Mouse (Mus musculus): ENCODE results near the gene Grid1. TPM values are rescaled to one million over a fixed set of nuclear protein-coding genes. Genes with fewer than 3 reads are reported as not detected.
A peak's percentile ranks its signal among the peaks of the same experiment; 100 is the strongest.

Gene Grid1
- under 1 TPM; 0.09 to 0.24 TPM for total RNA-seq (2021)

DNA sequence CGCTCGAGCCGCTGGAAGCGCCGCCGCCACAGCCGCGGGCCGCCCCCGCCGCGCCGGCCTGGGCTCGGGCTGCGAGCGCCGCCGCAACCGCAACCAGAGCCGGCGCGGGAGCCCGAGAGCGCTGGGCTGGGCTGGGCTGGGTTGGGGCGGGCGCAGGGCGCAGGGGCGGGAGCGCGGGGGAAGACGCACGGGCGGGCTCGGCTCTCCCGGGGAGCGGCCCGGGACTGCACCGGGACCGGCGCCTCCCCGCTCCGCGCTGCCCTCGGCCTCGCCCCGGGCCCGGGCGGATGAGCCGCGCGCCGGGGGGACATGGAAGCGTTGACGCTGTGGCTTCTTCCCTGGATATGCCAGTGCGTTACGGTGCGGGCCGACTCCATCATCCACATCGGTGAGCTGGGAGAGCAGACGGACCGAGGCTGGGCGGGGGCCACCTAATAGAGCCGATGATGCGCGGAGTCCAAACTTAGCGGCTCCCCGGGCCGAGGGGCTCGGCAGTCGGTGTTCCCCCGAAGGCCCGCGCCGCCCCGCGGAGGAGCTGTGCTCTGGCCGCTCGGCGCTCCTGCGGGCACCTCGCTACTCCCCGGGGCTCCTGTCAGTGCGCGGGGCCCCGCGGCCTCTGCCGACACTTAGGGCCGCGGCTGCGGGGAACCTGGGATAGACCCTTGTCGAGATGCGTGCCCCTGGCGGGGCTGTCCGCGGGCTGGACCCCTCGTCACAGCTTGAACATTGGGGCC, at the start of gene Grid1:
Grid1 (plus strand) TSS at position 190 of the 734 bp plus-strand sequence.
- peak; percentile 8 for DNase-seq

DNA sequence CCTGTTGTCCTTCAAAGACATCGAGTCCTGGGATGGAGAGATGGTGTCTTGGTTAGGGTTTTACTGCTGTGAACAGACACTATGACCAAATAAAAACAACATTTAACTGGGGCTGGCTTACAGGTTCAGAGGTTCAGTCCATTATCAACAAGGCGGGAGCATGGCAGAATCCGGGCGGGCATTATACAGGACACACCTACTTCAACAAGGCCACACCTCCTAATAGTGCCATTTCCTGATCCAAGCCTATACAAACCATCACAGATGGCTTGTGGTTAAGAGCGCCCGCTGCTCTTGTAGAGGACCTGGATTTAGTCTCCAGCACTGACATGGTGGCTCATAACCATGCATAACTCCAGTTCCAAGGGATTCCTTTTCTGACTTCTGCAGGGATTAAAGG, 49.4 kb upstream of the Grid1 start:
- no peak for DNase-seq

DNA sequence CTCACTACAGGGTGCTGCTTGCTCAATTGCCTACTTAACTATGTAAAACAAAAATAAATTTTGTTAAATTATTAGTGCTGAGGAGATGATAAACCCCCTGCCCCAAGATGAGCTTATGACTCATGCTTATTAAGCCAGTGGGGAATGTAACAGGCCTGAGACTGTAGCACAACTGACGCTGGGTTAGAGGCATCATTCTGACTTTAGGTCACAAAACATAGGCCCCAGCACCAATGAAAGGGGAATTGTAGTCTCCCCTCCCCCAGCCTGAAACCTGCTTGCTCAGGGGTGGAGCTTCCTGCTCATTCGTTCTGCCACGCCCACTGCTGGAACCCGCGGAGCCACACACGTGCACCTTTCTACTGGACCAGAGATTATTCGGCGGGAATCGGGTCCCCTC, 48.3 kb upstream of the Grid1 start:
- no peak for DNase-seq

DNA sequence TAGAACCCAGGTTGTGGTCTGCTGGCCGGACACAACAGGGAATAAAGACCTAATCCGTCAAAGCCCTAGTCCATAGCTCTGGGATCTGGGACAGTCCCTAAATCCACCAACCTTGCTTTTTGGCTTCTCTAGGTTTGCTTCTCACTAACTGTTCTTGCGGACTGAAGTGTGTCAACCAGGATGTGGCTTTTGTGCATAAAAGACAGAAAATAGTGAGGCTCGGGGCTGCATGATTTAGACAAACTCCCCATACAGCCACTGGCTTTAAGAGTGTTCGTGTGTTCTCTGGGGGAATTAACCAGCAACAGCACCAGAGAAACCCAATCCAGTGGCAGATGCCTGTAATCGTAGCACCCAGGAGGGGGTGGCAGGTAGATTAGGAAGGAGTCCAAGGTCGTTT, 47.8 kb upstream of the Grid1 start:
- DNase-seq: no peak

DNA sequence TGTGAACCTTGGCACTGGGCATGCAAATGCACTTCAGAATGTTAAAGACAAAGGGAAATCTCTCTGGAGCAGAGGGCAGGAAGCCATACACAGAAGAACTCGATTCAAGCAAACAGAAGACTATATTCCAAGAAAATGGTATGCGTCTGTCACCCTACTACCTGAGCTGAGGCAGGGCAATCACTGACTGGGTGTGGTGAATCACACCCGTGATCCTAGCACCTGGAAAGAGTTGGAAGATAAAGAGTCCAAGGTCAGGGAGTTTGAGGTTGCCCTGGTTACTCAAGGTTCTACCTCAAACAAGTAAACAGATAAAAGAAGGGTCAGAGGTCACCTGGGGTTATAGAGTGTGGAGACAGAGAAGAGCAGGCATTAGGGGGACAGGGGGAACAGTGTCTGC, 46.2 kb upstream of the Grid1 start:
- DNase-seq: no peak

DNA sequence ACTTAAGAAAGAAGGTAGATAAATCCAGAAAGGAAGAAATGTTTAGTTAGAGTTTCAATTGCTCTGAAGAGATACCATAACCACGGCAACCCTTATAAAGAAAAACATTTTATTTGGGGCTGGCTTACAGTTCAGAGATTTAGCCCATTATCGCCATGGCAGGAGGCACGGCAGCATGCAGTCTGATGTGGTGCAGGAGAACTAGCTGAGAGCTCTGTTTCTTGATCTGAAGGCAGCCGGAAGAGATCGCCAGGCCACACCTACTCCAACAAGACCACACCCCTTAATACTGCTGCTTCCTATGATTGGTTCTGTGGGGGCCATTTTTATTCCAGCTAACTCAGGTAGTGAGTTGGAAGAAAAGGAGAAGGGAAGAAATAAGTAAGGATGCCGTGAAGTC, 45.7 kb upstream of the Grid1 start:
- DNase-seq: no peak

DNA sequence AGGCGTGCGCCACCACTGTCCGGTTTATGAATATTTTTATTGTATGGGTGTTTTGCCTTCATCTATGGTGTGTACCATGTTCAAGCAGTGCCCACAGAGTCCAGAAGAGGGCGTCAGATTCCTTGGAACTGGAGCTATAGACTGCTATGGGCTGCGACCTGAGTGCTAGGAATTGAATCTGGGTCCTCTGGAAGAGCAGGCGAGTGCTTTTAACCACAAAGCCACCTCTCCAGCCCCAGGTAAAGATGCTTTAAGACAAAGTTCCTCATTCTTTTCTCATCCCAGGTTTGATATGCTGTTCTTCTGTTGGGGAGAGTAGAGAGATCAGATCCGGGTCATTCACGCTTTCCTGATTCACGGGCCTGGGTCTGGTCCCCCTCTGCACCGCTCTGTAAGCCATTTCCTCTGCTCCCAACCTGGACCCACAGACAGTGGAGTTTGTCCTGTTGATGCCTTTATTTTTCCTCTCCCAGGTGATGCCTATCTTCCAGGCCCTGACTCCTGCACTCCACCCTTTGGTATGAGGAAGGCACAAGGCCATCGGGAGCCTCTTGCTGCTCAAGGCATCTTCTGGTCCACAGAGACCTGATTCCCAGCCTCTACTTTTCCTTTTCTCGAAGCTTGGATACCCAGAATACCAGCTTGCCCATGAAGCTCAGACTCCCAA, 43.1 kb upstream of the Grid1 start:
- no peak for DNase-seq

DNA sequence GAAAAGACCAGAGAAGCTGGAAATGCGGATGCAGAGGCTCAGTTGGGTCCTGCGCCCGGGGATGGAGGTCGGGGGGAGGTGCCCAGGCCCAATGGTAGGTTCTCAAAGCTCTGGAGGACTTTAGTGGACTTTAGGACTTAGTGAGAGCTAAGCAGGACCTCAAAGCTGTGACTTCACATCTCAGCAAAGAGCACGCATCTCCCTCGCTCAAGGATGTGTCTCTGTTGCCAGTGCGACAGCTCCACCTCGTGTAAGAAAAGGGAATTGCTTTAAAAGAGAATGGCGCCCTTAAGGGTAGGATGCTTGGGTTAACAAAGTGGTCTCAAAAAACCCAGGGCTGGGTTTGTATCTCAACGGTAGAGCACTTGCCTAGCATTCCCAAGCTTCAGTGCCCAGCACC, 42.1 kb upstream of the Grid1 start:
- DNase-seq: peak; percentile 64

DNA sequence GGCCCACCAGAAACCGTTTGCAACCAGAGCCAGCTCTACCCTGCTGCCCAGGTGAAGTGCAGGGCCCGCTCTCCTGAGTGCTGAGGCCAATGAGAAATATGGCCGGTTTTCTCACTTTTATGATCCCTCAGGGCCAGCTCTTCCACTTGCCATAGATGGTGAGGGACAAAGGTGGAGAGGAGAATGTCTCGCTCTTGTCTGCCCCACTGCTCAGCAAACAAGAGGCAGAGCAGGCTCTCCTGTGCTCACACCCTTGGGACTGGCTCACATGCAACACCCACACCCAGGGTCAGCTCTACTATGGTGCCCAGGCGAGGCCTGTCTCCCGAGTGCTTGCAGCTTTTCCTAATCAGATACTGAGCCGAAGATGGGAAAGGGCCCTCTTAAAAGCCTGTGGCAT, 41.1 kb upstream of the Grid1 start:
- no peak for DNase-seq

DNA sequence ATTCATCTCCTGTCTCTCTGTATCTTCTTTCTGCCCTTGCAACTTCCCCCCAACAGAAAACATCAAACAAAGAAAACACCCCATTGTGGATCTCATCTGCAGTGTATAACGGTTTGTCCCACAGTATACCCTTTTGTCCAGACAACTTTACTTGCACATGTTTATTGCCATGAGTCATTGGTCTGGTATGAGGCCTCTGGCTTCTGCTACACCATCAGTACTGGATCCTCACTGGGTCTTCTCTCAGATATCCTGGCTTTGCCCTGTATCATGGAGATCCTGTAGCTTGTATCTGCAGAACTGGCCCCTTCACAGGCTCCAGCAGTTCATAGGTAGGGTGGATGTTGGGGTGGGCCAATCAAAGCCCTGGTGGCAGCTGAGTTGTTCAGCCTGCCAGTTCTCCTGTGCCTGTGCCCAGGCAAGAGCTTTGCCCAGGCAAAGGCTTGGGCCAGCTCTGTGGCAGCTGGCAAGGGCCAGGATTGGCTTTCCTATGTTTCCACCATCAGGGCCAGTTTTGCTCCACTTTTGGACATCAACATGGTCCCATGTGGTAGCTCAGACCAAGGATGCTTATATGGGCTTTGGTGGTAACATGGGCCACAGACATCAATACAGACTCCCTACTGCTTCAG, 26.4 kb upstream of the Grid1 start:
- no peak for DNase-seq

DNA sequence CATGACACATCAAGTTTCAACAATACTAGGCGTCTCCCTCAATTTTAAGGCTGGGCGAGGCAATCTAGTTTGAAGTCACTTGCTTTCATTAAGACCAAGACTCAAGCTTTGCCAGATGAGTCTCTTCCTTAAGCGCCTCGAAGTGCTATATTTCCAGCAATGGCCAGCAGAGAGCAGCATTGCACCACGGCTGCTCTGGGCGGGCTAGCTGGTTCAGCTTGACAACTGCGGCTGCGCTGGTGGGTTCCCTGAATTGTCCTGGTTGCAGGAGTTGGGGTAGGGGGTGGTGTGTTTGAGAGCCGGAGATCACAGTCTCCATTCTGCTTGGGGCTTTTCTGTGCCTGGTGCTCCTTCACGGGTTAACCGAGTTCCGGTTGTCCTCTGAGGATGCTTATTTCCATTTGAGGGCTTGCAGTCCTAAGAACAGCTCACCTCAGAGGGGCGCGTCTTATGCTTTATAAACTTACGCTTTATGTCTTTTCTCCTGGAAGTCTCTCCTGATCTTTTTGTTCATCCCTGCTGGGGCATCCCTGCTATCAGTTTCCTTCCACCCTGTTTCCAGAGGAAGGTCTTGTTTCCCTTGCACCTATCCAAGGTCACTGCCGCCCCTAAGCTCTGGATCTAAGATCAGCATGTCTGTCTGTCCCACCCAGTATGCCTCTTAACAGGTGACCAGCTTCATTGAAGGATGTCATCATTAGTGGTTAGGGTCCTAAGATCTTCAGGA, 9.0 kb upstream of the Grid1 start:
- DNase-seq: peak; percentile 86

DNA sequence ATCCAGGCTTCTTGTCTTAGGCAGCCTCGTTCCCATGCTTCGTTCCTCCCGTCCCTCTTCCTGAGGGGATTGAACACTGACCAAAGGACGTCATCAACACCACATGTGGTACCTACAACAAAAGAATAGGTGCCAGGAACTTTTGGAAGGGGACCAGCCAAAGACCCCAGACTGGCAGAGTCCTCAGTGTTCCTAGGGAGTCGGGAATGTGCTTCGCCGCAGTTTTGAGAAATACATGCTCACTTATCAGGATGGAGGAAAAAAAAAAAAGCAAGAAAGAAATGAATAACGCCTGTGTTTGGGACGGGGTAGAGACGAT, 8.5 kb upstream of the Grid1 start:
- DNase-seq: no peak

DNA sequence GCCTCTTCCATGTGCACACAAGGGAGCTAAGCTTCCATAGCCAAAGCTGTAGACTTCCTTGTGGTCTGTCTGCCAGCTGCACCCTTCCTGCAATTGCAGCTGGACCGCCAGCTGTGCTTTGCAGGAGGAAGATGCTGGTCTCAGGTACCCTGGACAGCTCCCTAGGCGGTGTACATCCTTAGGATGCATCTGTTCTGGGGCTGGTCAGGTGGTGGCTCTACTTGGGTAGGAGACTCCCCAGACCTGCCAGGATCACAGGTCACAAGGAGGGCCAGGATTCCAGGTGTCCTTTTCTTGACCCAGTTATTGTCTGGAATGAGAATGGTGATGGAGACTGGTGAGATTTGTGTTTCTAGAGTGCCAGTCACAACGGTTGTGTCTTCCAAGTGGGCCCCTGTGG, 3.6 kb upstream of the Grid1 start:
- peak; percentile 45 for DNase-seq

DNA sequence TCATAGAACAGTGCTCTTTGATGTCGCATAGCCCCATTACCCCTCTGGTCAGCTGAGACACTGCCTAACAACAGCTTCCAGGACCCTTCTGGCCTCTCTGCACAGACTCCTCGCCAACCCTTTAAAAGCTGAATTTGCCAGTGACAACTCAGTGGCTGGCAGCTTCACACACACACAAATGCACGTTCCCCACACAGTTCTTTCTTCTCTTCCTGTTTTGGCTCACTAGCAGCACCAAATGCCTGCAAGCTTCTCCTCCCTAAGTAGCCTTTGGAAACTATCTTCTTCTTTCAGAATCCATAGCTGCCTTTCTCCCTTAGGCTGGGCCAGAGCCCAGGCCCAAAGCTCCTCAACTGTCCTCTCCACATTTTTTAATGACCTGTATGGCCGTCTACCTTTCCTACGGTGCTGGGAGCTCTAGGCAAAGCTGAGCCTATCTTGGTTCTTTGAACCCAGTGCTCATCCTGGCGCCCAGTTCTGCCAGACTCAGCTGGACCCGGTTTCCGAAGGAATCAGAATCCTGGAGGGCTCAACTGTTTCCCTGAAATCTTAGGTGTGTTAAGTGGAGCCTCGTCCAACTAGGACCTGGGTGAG, 1.4 kb upstream of the Grid1 start:
- no peak for DNase-seq

DNA sequence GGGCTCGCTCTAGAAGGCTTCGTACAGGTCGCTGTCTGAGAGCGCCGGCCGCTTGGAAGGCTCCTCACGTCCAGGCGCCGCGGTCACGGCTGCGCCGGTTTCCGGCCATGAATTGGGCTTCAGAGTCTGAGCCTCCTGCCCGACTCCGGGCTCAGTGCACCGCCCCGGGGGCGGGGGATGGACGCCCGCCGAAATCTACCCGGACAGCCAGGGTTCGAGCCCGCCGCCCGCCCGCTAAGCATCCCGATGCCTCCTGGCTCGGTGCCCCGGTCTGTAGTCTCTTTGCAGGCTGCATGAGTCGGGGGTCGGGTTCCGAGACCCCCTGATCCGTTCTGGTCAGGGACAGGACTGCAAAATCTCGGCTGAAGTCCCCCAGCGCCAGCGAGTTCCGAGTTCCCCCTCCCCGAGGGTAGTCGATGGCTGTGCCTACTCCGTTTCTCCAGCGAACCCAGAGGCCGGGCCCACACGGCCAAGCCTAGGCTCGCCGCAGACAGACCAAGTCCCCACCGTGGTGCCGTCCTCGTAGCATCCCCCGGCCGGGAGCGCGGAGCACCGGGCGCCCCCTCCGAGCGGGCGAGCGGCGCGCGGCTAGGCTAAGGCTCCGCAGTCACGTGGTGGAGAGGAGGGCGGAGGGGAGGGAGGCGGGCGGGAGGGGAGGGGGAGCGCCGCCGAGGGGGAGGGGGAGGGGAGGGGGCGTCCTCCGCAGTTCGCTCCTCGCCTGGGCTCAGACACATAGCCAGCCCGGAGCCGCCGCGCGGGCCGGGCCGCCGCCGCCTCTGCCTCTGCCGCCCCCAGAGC, 588 bp upstream of the Grid1 start:
- peak; percentile 14 for DNase-seq

DNA sequence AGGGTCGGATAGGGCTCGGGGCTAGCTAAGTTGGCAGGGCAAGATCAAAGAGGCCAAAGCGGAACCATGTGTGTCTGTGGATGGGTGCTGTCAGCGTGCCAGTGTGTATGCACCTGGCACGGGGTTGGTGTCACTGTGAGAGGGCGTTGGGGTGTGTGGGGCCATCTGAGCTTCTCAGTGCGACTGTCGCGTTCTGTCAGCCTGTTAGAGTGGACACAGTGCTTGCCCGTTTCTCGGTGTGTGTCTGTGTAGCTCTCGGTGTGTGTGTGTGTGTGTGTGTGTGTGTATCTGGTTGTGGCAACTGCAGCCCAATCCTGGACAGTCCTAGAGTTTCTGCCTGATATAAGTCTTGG, 721 bp downstream of the Grid1 start:
- peak; percentile 6 for DNase-seq

DNA sequence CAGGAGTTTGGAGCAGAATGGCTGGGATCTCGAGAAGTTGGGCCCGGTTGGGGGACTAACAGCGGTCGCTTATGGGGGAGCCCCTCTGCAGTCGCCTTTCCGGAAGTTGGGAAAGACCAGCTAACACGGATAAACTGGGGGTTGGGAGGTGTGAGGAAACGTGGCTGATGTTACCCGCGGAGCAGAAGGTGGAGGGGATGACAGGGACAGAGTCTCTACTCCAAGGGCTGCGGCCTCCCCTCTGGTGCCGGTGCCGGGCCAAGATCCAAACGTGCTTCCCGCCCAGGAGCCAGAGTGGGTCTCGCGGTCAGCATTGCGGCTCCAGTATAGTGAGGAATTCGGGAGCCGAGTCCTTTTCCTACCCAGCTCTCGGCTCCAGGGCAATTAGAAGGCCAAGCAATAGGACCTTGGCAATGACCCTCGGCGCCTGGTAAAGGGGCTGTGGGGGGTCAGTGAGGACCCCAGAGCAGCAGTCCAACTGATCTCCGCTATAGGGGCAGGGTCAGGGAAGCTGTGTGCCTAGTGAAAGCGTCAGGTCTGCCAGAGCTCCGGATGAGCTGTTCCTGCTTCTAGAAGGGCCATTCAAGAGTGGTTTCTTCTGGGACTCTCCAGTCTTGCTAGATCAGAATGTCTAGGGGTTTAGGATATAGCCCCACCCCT, 1.4 kb downstream of the Grid1 start:
- peak; percentile 3 for DNase-seq

DNA sequence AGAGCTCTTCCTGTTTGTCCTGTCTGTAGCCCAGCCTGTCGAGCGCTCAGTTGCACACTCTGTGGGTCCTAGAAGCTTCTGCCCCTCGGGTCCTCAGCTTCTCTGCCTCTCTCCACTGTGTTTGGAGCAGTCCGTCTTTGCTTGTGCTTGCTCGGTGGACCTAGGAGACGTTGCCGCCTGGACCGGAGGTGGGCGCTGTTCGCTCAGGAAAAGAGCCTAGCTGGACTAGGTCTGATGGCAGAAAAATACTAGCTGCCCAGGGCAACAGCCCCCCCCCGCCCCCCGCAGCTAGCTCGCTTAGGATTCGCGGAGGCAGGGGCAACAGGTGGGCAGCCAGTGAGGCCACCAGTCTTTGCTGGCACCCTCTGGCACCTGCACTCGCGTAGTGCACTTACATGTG, 3.2 kb downstream of the Grid1 start:
- DNase-seq: peak; percentile 63

DNA sequence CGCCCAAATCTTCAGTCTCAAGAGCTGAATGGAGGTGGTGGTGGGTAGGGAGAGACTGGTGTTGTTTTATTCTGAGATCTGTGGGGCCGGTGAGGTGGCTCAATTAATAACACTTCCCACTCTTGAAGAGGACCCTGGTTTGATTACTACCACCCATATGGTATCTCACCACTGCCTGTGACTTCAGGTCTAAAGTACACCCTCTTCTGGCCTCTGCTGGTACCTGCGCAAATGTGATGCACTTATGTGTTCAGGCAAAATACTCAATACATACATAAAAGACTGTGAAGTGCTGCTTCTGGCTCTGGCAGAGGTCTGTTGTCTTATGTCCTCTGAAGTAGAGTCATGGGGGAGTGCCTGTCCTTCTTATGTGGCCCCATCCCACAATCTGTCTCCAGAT, 4.3 kb downstream of the Grid1 start:
- no peak for DNase-seq

DNA sequence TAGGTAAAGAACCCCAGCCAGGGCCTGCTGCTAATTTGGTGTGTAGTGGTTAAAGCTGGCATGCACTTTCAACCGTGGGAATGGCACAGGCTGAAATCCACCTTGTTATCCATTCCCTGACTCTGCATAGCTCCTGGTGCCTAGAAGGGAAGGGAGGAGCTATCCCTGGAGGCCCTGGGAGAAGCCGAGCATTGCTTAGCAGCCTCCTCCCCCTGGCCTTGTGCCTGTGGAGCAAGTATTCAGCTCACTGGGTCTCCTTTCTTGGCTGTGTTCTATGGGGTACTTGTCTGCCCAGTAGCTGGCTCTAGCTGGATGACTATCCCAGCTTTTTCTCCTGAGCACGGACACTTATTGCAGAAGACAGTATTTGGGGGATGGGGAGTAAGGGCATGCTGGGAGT, 6.0 kb downstream of the Grid1 start:
- no peak for DNase-seq

DNA sequence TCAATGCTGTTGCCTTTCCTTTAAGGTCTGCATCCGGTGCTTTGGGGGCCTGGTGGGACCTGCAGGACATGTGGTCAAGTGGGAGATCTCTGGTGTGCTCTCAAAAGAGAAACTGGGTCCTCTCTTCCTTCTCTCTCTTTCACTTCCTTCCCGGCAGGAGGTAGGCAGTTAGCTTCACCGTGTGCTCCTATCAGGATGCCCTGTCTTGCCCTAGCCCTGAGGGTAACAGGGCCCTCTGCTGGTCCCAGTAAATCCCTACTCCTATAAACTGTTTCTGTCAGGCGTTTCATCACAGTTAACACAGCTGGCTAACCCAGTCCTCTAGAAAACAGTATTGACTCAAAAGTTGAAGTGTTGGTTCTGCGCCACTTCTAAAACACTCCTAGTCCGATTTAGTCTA, 9.9 kb downstream of the Grid1 start:
- no peak for DNase-seq

DNA sequence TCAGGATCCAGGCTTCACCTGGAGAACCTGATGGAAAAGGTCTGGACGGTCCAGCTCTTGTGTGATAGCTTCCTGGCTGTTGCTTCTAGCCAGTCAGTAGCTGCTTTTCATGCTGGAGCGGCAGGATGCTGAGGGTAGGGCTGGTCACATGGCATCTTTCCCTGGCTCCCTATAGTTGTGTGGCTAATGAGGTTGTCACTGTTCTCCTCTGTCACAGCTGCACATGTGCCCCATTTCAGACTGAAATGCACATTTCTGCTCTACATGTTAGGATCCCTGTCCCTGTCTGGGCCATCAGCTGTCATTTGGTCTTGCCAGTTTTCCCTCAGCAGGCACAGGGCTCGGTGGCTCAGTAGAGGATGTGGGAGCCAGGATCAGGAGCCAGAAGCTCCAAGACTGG, 17.2 kb downstream of the Grid1 start:
- no peak for DNase-seq

Data from heart, postnatal 4 days (tissue).